Mouse (Mus musculus) ES-E14 (cell line): ENCODE results near the gene Jam3.

Experiments
- CHD2 ChIP-seq: IDR thresholded peaks from 2 replicates; pipeline ENCODE4 v1.6.1; 2014; ENCODE audit warnings: mild to moderate bottlenecking, low read depth, low read length, inconsistent platforms
- HCFC1 ChIP-seq: IDR thresholded peaks from 2 replicates; pipeline ENCODE4 v1.6.1; 2012; ENCODE audit warnings: low read length, inconsistent platforms, borderline replicate concordance; ENCODE audit not compliant: insufficient read depth
- ZNF384 ChIP-seq: IDR thresholded peaks from 2 replicates; pipeline ENCODE4 v1.6.1; 2012; ENCODE audit warnings: low read depth, low read length, inconsistent platforms

GRCm38 (mm10) chr9:27174079-27174478 is 18.9 kb upstream of the Jam3 start:
- TF ChIP-seq HCFC1 (no peak), ZNF384 (no peak), CHD2 (no peak)
